Comparison of ENCODE assay signal across 13 mouse cellular contexts in the genomic region with DNA sequence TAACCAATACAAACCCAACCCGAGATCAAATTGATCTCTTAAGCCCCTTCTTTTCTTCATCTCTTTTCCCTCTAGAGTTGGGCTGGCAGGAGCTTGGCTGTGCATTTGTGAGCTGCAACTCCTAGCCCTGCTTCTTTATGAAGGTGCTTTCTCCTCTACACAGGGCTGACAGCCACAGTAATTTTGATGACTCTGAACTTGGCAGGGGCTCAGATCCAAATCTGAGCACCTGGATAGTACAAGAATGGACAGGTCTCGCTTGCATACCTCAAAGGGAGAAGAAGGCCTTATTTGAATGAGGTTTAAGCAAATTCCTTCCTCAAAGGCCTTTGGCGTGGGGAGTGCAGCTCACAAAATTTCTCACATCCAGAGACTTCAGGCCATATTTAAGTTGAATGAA.
DNase-seq lines count a peak whose midpoint lies in the region; ATAC-seq and TF ChIP-seq lines count a peak whose summit lies in the region.
"Had no signal": no experiment of that assay in that cellular context is flagged by ENCODE, and none has a peak within 500 bp of the region (broad histone marks: within the 10 kb centered on the region; RNA-seq: fewer than 3 reads in every experiment).

No protein-coding gene starts in this region.

- no peak overlapping the region for H3K9ac ChIP-seq in heart, postnatal 0 days (replicated peaks; ENCODE audit: low read depth, low read length)
- no peak overlapping the region for H3K9ac ChIP-seq in stomach, embryonic 15.5 days

- no peaks in the 10 kb centered on the region for H3K36me3 ChIP-seq in heart, postnatal 0 days (replicated peaks; ENCODE audit: control insufficient read depth, insufficient read depth, low read length)
- no peaks in the 10 kb centered on the region for H3K36me3 ChIP-seq in stomach, embryonic 15.5 days

- WGBS in cerebellum, adult 2 months: 43% methylated on average over 3 of the region's 3 CpGs
- WGBS in heart, postnatal 0 days: 81% methylated on average over 3 of the region's 3 CpGs
- WGBS in stomach, embryonic 15.5 days: 77% methylated on average over 3 of the region's 3 CpGs

- no peaks in the 10 kb centered on the region for H3K9me3 ChIP-seq in heart, postnatal 0 days (replicated peaks; ENCODE audit: control insufficient read depth, low read length)
- no peaks in the 10 kb centered on the region for H3K9me3 ChIP-seq in stomach, embryonic 15.5 days
- H3K9me3 ChIP-seq: midbrain, embryonic 10.5 days had no signal

- TF ChIP-seq CTCF in cerebellum, adult 2 months (IDR thresholded peaks at IDR 0.05; ENCODE audit: borderline replicate concordance, insufficient read depth, low read depth, low read length): no peak
- TF ChIP-seq CTCF in heart, postnatal 0 days (IDR thresholded peaks at IDR 0.05; ENCODE audit: low read depth): no peak

- ATAC-seq in heart, postnatal 0 days (ENCODE audit: insufficient read depth, low read depth): no peak
- ATAC-seq in stomach, embryonic 15.5 days (ENCODE audit: insufficient read depth, low FRiP score, low read depth): no peak
- ATAC-seq: hindbrain, postnatal 0 days had no signal

- H3K4me3 ChIP-seq in cerebellum, adult 2 months (replicated peaks; ENCODE audit: insufficient read depth, low read depth, low read length): no peak overlapping the region
- H3K4me3 ChIP-seq in heart, postnatal 0 days (ENCODE audit: low read depth, low read length): peak overlapping the region; percentile 24
- no peak overlapping the region for H3K4me3 ChIP-seq in stomach, embryonic 15.5 days (replicated peaks)
- H3K4me3 ChIP-seq: layer of hippocampus, adult 2 months; midbrain, embryonic 10.5 days had no signal

- no peak for TF ChIP-seq EP300 in heart, postnatal 0 days (IDR thresholded peaks at IDR 0.05; ENCODE audit: low read depth)

- H3K27ac ChIP-seq in cerebellum, adult 2 months (ENCODE audit: insufficient read depth, low read length): peak overlapping the region; percentile 68; the same call in 1 of the 2 replicates
- H3K27ac ChIP-seq in heart, postnatal 0 days (ENCODE audit: low read depth): peak overlapping the region; percentile 88
- H3K27ac ChIP-seq in stomach, embryonic 15.5 days: peak overlapping the region; percentile 68
- H3K27ac ChIP-seq: hindbrain, postnatal 0 days; layer of hippocampus, adult 2 months; midbrain, embryonic 10.5 days had no signal

- no peaks in the 10 kb centered on the region for H3K27me3 ChIP-seq in cerebellum, adult 2 months (ENCODE audit: control insufficient read depth, insufficient read depth, low read length)
- H3K27me3 ChIP-seq in heart, postnatal 0 days (ENCODE audit: control insufficient read depth, insufficient read depth, low read length): no peaks in the 10 kb centered on the region
- H3K27me3 ChIP-seq in stomach, embryonic 15.5 days (replicated peaks): no peaks in the 10 kb centered on the region

- H3K4me1 ChIP-seq in cerebellum, adult 2 months (ENCODE audit: control insufficient read depth, insufficient read depth, low read length): peaks cover 43% of the 10 kb centered on the region
- peaks cover 21% of the 10 kb centered on the region for H3K4me1 ChIP-seq in heart, postnatal 0 days (ENCODE audit: control insufficient read depth, insufficient read depth)
- H3K4me1 ChIP-seq in stomach, embryonic 15.5 days: no peaks in the 10 kb centered on the region

- DNase-seq in cerebellum, adult 2 months: peak; percentile 62 to 73
- no peak for DNase-seq in cerebellum, adult 11 months
- DNase-seq in heart, postnatal 0 days (ENCODE audit: low spot score): no peak
- no peak for DNase-seq in heart, adult 8-10 months (ENCODE audit: low spot score)
- DNase-seq in cerebellum, postnatal 14 days: peak; percentile 62 to 68
- DNase-seq in ovary, postnatal 14 days (ENCODE audit: low spot score): no peak
- DNase-seq in kidney, adult 11 months: no peak
- DNase-seq: thymus, adult 2 months had no signal

- TF ChIP-seq POLR2A in cerebellum, adult 2 months (IDR thresholded peaks at IDR 0.05; ENCODE audit: borderline replicate concordance, insufficient read depth, low read length): no peak

- H3K4me2 ChIP-seq in heart, postnatal 0 days (ENCODE audit: low read depth, low read length): peak overlapping the region; percentile 54
- no peak overlapping the region for H3K4me2 ChIP-seq in stomach, embryonic 15.5 days
- H3K4me2 ChIP-seq: liver, embryonic 11.5 days had no signal

Comparison
In these comparisons a context has a peak if more than half of its experiments do, and no peak if none do; other contexts are left out.
1. DNase-seq: peak in cerebellum, adult 2 months (2 of 2) and cerebellum, postnatal 14 days (2 of 2); none in cerebellum, adult 11 months (single experiment), heart, postnatal 0 days (single experiment), heart, adult 8-10 months (single experiment), ovary, postnatal 14 days (single experiment) and kidney, adult 11 months (single experiment).
2. Peak in every context shown above with its lines, with median percentiles within 50 percentile points of each other: H3K27ac ChIP-seq.